9 mouse cellular contexts compared by ENCODE assay signal in the genomic region with DNA sequence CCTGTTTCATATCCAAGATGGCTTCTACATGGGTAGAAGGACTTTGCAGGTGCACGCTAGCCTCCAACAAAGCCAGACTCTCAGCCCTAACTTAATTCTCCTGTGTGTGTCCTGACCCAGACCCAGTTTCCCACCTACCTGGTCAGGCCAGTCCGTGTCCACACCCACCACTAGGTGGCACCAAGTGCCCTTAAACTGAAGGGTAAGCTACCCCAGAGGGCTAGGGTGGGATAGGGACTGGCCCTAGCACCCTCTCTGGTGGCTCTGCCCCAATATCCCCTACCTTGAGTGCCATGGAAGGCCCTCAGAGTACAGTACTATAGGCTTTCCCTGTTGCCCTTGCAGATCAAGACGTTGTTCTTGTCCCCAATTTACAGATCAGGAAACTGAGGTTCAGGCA.
A peak's percentile ranks its signal among the peaks of the same experiment; 100 is the strongest.
DNase-seq lines count a peak whose midpoint lies in the region; ATAC-seq and TF ChIP-seq lines count a peak whose summit lies in the region.
"Had no signal": no experiment of that assay in that cellular context is flagged by ENCODE, and none has a peak within 500 bp of the region (broad histone marks: within the 10 kb centered on the region; RNA-seq: fewer than 3 reads in every experiment).

No protein-coding gene starts in this region.

- H3K4me3 ChIP-seq in midbrain, embryonic 11.5 days (ENCODE audit: low read depth, low read length), result no peak overlapping the region
- no peak overlapping the region for H3K4me3 ChIP-seq in midbrain, embryonic 15.5 days
- H3K4me3 ChIP-seq in lung, embryonic 14.5 days (ENCODE audit: low read depth, low read length), result no peak overlapping the region
- H3K4me3 ChIP-seq: myocyte had no signal

- ATAC-seq in midbrain, embryonic 11.5 days (ENCODE audit: low FRiP score), result peak; percentile 62
- ATAC-seq in midbrain, embryonic 15.5 days (replicated peaks), result no peak
- peak; percentile 89 for ATAC-seq in common myeloid progenitor, adult 5-6 weeks (replicated peaks; ENCODE audit: low read depth, poor library complexity, severe bottlenecking)
- peak; percentile 44; the same call in 1 of the 2 replicates for ATAC-seq in lung, embryonic 14.5 days (ENCODE audit: insufficient read depth)

- no peaks in the 10 kb centered on the region for H3K9me3 ChIP-seq in midbrain, embryonic 11.5 days (ENCODE audit: control insufficient read depth, low read length)
- no peaks in the 10 kb centered on the region for H3K9me3 ChIP-seq in midbrain, embryonic 15.5 days
- H3K9me3 ChIP-seq in lung, embryonic 14.5 days (ENCODE audit: low read depth, low read length), result no peaks in the 10 kb centered on the region

- H3K36me3 ChIP-seq in midbrain, embryonic 11.5 days (ENCODE audit: control insufficient read depth, insufficient read depth, low read length), result no peaks in the 10 kb centered on the region
- H3K36me3 ChIP-seq in midbrain, embryonic 15.5 days (replicated peaks), result no peaks in the 10 kb centered on the region
- H3K36me3 ChIP-seq in lung, embryonic 14.5 days (ENCODE audit: insufficient read depth), result no peaks in the 10 kb centered on the region

- H3K27me3 ChIP-seq in midbrain, embryonic 11.5 days (ENCODE audit: control insufficient read depth, insufficient read depth, low read length), result no peaks in the 10 kb centered on the region
- no peaks in the 10 kb centered on the region; the same call in none of the 2 replicates for H3K27me3 ChIP-seq in midbrain, embryonic 15.5 days (replicated peaks)
- H3K27me3 ChIP-seq in lung, embryonic 14.5 days (ENCODE audit: insufficient read depth, low read length), result no peaks in the 10 kb centered on the region

- TF ChIP-seq CTCF in lung, embryonic 14.5 days (IDR thresholded peaks at IDR 0.05; ENCODE audit: low read depth), result peak; percentile 85

- H3K27ac ChIP-seq in midbrain, embryonic 11.5 days (ENCODE audit: low read depth, low read length), result no peak overlapping the region
- H3K27ac ChIP-seq in midbrain, embryonic 15.5 days, result no peak overlapping the region
- H3K27ac ChIP-seq in lung, embryonic 14.5 days (ENCODE audit: low read depth), result no peak overlapping the region

- DNase-seq in cerebellum, adult 18-20 months, result peak; percentile 10 to 30
- no peak for DNase-seq in cerebellum, adult 9-11 months
- DNase-seq in midbrain, embryonic 11.5 days (ENCODE audit: low spot score, missing footprints), result no peak
- peak; percentile 68 for DNase-seq in induced T-regulatory cell, adult 2 months (ENCODE audit: low read depth)
- peak; percentile 78 for DNase-seq in lung, embryonic 14.5 days
- DNase-seq in skeletal muscle tissue, adult 2 months (ENCODE audit: low read depth, low spot score), result peak; percentile 16

- WGBS in midbrain, embryonic 11.5 days, result 42% methylated on average over 3 of the region's 3 CpGs
- WGBS in midbrain, embryonic 15.5 days, result 44% methylated on average over 3 of the region's 3 CpGs
- WGBS in lung, embryonic 14.5 days, result 41% methylated on average over 3 of the region's 3 CpGs

- H3K4me2 ChIP-seq in midbrain, embryonic 11.5 days, result no peak overlapping the region
- no peak overlapping the region for H3K4me2 ChIP-seq in midbrain, embryonic 15.5 days
- H3K4me2 ChIP-seq in lung, embryonic 14.5 days, result no peak overlapping the region

- no peak overlapping the region for H3K9ac ChIP-seq in midbrain, embryonic 11.5 days (ENCODE audit: low read length)
- H3K9ac ChIP-seq in midbrain, embryonic 15.5 days, result no peak overlapping the region
- no peak overlapping the region for H3K9ac ChIP-seq in lung, embryonic 14.5 days

- H3K4me1 ChIP-seq in midbrain, embryonic 11.5 days (ENCODE audit: control insufficient read depth, insufficient read depth, low read length), result peaks cover 10% of the 10 kb centered on the region
- 0 out of 2 replicates have a peak, but pooled peaks cover 3% of the 10 kb centered on the region for H3K4me1 ChIP-seq in midbrain, embryonic 15.5 days
- no peaks in the 10 kb centered on the region for H3K4me1 ChIP-seq in lung, embryonic 14.5 days (ENCODE audit: insufficient read depth)

Comparison
In these comparisons a context has a peak if more than half of its experiments do, and no peak if none do; other contexts are left out.
1. DNase-seq: peak in cerebellum, adult 18-20 months (2 of 2), induced T-regulatory cell, adult 2 months (single experiment), lung, embryonic 14.5 days (single experiment) and skeletal muscle tissue, adult 2 months (single experiment); none in cerebellum, adult 9-11 months (single experiment) and midbrain, embryonic 11.5 days (single experiment).